Mouse (Mus musculus) E14TG2a.4 (cell line): ENCODE measurements around the gene E130208F15Rik.

Experiments used
- CTCF ChIP-seq: conservative IDR thresholded peaks from 2 replicates; pipeline ENCODE4 v1.5.1; 2014; ENCODE audit warnings: low read length
- NANOG ChIP-seq: IDR thresholded peaks from 2 replicates; pipeline ENCODE4 v1.6.1; 2014; ENCODE audit warnings: borderline replicate concordance, low read length, mixed read lengths

GRCm38 (mm10) chr7:30354059-30354458 lies 32.5 kb downstream of the E130208F15Rik start:
- no peak for TF ChIP-seq CTCF
- TF ChIP-seq NANOG, result no peak
